Mouse (Mus musculus): Measurements from ENCODE around the gene Ap4s1. TPM values are rescaled to one million over a fixed set of nuclear protein-coding genes. Genes with fewer than 3 reads are reported as not detected.
A peak's percentile ranks its signal among the peaks of the same experiment; 100 is the strongest.

Ap4s1 gene
- polyA plus RNA-seq, 2 experiments: 6.4 to 16.8 TPM

DNA sequence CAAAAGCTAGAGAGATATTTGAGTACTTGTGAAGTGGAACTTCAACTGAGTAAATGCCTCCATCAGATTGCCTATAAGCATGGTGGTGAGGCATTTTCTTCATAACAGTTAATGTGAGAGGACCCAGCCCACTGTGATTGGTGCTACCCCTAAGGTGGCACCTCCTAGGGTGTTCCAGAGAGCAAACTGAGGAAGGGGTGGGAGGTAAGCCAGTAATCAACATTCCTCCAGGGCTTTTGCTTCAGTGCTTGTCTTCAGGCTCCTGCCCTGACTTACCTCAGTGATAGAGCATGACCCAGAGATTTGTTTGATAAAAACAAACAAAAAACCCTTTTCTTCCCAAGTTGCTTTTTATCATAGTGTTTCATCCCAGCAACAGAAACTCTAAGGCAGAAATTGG, 26.9 kb upstream of the Ap4s1 start:
- Histone ChIP-seq H3K4me3 (ENCODE audit: insufficient read depth in 1 of 2, low read depth in 2 of 2, low read length in 2 of 2) (no peak overlapping the region), H3K9ac (replicated peaks) (no peak overlapping the region), H3K9me3 (ENCODE audit: control insufficient read depth, low read length) (no peaks in the 10 kb centered on the region), H3K36me3 (replicated peaks; ENCODE audit: control insufficient read depth, insufficient read depth, low read depth) (no peaks in the 10 kb centered on the region), H3K4me2 (ENCODE audit: low read depth) (no peak overlapping the region), H3K4me1 (replicated peaks; ENCODE audit: control insufficient read depth in 2 of 2, insufficient read depth in 2 of 2, low read length in 1 of 2) (peaks cover 0 to 7% of the 10 kb centered on the region in 2 experiments; a peak in 2 of 4 replicates), H3K27ac (no peak overlapping the region), H3K27me3 (ENCODE audit: control insufficient read depth, insufficient read depth, low read length) (no peaks in the 10 kb centered on the region)
- no peak for ATAC-seq (ENCODE audit: insufficient read depth)
- TF ChIP-seq EP300 (IDR thresholded peaks at IDR 0.05; ENCODE audit: low read depth) (no peak), CTCF (IDR thresholded peaks at IDR 0.05; ENCODE audit: low read depth) (no peak)
- DNase-seq (ENCODE audit: low read depth in 3 of 3, low spot score in 3 of 3): no peak

DNA sequence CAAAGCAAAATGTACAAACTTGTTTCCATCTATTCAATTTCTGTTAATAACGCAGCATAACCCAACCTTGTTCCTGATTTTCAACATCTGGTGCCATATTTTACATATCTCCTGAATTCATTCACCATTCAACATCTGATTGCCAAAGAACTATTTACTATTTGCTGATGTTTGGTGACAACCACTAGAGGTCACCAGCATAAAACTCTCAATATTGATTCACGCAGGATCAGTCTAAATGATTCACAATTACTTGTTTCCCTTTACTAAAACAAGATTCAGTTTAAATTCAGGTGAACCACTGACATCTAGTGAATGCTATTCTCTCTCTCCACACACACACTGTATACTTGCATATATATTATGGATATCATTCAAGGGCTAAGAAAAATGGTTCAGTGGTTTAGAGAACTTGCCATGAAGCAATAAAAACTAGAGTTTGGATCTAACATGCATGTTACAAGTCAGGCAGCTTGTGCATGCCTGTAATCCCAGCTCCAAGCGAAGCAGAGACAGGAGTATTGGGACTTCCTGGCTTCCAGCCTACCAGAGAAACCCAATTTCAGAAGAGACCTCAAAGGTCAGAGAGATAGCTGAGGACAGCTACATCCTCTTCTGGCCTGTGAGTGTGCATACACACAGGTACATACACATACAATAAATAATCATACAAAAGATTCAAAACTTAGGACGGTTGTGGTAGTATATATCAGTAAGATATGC, 24.0 kb upstream of the Ap4s1 start:
- no peaks in the 10 kb centered on the region for H3K36me3 ChIP-seq (replicated peaks; ENCODE audit: control insufficient read depth, insufficient read depth, low read depth)
- no peak overlapping the region for H3K9ac ChIP-seq (replicated peaks)
- DNase-seq (ENCODE audit: low read depth in 3 of 3, low spot score in 3 of 3): no peak
- no peak overlapping the region for H3K27ac ChIP-seq
- no peak overlapping the region for H3K4me2 ChIP-seq (ENCODE audit: low read depth)
- H3K4me1 ChIP-seq (replicated peaks; ENCODE audit: control insufficient read depth in 2 of 2, insufficient read depth in 2 of 2, low read length in 1 of 2): peaks cover 0 to 7% of the 10 kb centered on the region in 2 experiments; a peak in 2 of 4 replicates
- H3K27me3 ChIP-seq (ENCODE audit: control insufficient read depth, insufficient read depth, low read length): no peaks in the 10 kb centered on the region
- no peak overlapping the region for H3K4me3 ChIP-seq (ENCODE audit: insufficient read depth in 1 of 2, low read depth in 2 of 2, low read length in 2 of 2)
- no peaks in the 10 kb centered on the region for H3K9me3 ChIP-seq (ENCODE audit: control insufficient read depth, low read length)
- peak; percentile 42 for TF ChIP-seq CTCF (IDR thresholded peaks at IDR 0.05; ENCODE audit: low read depth)
- TF ChIP-seq EP300 (IDR thresholded peaks at IDR 0.05; ENCODE audit: low read depth): no peak
- ATAC-seq (ENCODE audit: insufficient read depth): no peak
- 62% methylated on average over 4 of the region's 4 CpGs for WGBS (ENCODE audit: insufficient replicate concordance)

DNA sequence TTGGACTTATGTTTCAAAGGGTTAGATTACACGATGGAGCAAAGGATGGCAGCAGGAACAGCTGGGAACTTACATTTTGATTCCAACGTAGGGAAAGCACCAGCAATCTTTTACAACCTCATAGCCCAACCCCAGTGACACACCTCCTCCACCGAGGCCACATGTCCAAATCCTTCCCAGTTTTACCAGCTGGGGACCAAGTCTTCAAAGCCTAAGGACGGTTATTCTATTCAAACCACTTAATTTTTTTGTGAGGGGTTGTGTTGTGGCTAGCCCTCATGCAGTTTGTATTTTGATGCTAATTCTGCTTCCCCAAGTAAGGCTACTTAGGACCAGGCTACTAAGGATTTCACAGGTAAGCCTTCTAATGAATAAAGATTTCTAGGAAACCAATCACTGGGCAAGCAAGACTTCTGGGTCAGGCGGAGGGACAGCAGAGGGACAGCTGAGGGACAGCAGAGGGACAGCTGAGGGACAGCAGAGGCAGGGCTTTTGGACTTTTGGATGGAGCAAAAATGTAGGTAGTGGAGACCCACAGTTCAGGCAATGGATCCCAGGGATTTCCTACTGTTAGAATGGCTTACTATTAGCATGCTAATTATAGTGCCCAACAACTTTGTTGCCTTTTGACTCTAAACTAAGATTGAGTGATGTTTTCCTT, 19.5 kb upstream of the Ap4s1 start:
- WGBS (ENCODE audit: insufficient replicate concordance): 50% methylated on average over 5 of the region's 5 CpGs
- ATAC-seq (ENCODE audit: insufficient read depth): no peak
- no peaks in the 10 kb centered on the region for H3K36me3 ChIP-seq (replicated peaks; ENCODE audit: control insufficient read depth, insufficient read depth, low read depth)
- TF ChIP-seq CTCF (IDR thresholded peaks at IDR 0.05; ENCODE audit: low read depth) (no peak), EP300 (IDR thresholded peaks at IDR 0.05; ENCODE audit: low read depth) (no peak)
- no peak overlapping the region for H3K27ac ChIP-seq
- H3K4me1 ChIP-seq (replicated peaks; ENCODE audit: control insufficient read depth in 2 of 2, insufficient read depth in 2 of 2, low read length in 1 of 2): peaks cover 0 to 4% of the 10 kb centered on the region in 2 experiments
- no peak overlapping the region for H3K9ac ChIP-seq (replicated peaks)
- DNase-seq (ENCODE audit: low read depth in 3 of 3, low spot score in 3 of 3): no peak
- H3K9me3 ChIP-seq (ENCODE audit: control insufficient read depth, low read length): no peaks in the 10 kb centered on the region
- H3K4me3 ChIP-seq (ENCODE audit: insufficient read depth in 1 of 2, low read depth in 2 of 2, low read length in 2 of 2): no peak overlapping the region
- no peak overlapping the region for H3K4me2 ChIP-seq (ENCODE audit: low read depth)
- no peaks in the 10 kb centered on the region for H3K27me3 ChIP-seq (ENCODE audit: control insufficient read depth, insufficient read depth, low read length)

DNA sequence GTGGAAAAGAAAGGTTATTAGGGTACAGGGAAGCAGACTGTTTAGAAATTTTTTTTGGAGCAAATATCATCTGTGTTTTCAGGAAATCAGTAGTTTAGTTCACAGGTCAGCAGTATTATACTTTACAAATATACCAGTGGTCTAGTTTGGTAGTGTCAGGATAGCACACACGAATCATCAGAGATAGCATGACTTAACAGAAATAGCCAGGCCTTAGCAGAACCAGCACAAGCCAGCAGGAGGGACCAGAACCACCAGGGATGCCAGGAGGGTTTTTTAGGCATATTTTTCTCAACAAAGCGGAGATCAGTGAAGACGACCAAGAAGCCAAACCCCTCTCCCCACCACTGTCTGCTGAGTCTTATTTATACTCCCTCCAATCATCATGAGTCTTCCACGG, 17.6 kb upstream of the Ap4s1 start:
- peaks cover 0 to 4% of the 10 kb centered on the region in 2 experiments for H3K4me1 ChIP-seq (replicated peaks; ENCODE audit: control insufficient read depth in 2 of 2, insufficient read depth in 2 of 2, low read length in 1 of 2)
- no peak overlapping the region for H3K4me2 ChIP-seq (ENCODE audit: low read depth)
- H3K36me3 ChIP-seq (replicated peaks; ENCODE audit: control insufficient read depth, insufficient read depth, low read depth): no peaks in the 10 kb centered on the region
- H3K27me3 ChIP-seq (ENCODE audit: control insufficient read depth, insufficient read depth, low read length): no peaks in the 10 kb centered on the region
- no peak for TF ChIP-seq EP300 (IDR thresholded peaks at IDR 0.05; ENCODE audit: low read depth)
- TF ChIP-seq CTCF (IDR thresholded peaks at IDR 0.05; ENCODE audit: low read depth): 0 out of 2 replicates have a peak, but pooled peaks have one; percentile 10
- H3K9ac ChIP-seq (replicated peaks): no peak overlapping the region
- H3K27ac ChIP-seq: no peak overlapping the region
- DNase-seq (ENCODE audit: low read depth in 3 of 3, low spot score in 3 of 3): no peak
- 49% methylated on average over 4 of the region's 4 CpGs for WGBS (ENCODE audit: insufficient replicate concordance)
- no peaks in the 10 kb centered on the region for H3K9me3 ChIP-seq (ENCODE audit: control insufficient read depth, low read length)
- no peak for ATAC-seq (ENCODE audit: insufficient read depth)
- H3K4me3 ChIP-seq (ENCODE audit: insufficient read depth in 1 of 2, low read depth in 2 of 2, low read length in 2 of 2): no peak overlapping the region

DNA sequence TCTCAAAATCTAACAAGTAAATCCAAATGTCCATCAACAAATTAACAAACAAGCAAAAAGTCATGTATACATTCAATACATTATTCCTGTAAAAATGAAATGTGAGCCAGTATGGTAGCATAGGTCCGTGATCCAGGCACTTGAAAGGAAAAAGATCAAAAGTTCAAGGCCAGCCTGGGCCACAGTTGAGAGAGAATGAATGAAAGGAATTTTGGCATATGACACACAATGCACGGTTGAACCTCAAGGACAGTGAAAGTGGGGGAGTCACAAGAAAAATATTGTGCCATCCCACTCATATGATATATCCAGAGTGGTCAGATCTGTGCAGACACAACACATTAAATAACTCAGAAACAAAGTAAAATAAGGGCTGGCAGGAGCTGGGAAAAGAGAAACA, 14.4 kb upstream of the Ap4s1 start:
- H3K9me3 ChIP-seq (ENCODE audit: control insufficient read depth, low read length): no peaks in the 10 kb centered on the region
- no peak overlapping the region for H3K4me3 ChIP-seq (ENCODE audit: insufficient read depth in 1 of 2, low read depth in 2 of 2, low read length in 2 of 2)
- no peak overlapping the region for H3K4me2 ChIP-seq (ENCODE audit: low read depth)
- no peak overlapping the region for H3K9ac ChIP-seq (replicated peaks)
- DNase-seq (ENCODE audit: low read depth in 3 of 3, low spot score in 3 of 3) (no peak), ATAC-seq (ENCODE audit: insufficient read depth) (no peak)
- no peak overlapping the region for H3K27ac ChIP-seq
- no peaks in the 10 kb centered on the region for H3K27me3 ChIP-seq (ENCODE audit: control insufficient read depth, insufficient read depth, low read length)
- WGBS (ENCODE audit: insufficient replicate concordance): 76% methylated on average over 2 of the region's 2 CpGs
- TF ChIP-seq CTCF (IDR thresholded peaks at IDR 0.05; ENCODE audit: low read depth): no peak
- no peak for TF ChIP-seq EP300 (IDR thresholded peaks at IDR 0.05; ENCODE audit: low read depth)
- H3K4me1 ChIP-seq (replicated peaks; ENCODE audit: control insufficient read depth in 2 of 2, insufficient read depth in 2 of 2, low read length in 1 of 2): peaks cover 0 to 7% of the 10 kb centered on the region in 2 experiments
- no peaks in the 10 kb centered on the region for H3K36me3 ChIP-seq (replicated peaks; ENCODE audit: control insufficient read depth, insufficient read depth, low read depth)

Measured in liver, embryonic 14.5 days (tissue).